Mouse (Mus musculus): ENCODE data around the gene Gja5.

DNA sequence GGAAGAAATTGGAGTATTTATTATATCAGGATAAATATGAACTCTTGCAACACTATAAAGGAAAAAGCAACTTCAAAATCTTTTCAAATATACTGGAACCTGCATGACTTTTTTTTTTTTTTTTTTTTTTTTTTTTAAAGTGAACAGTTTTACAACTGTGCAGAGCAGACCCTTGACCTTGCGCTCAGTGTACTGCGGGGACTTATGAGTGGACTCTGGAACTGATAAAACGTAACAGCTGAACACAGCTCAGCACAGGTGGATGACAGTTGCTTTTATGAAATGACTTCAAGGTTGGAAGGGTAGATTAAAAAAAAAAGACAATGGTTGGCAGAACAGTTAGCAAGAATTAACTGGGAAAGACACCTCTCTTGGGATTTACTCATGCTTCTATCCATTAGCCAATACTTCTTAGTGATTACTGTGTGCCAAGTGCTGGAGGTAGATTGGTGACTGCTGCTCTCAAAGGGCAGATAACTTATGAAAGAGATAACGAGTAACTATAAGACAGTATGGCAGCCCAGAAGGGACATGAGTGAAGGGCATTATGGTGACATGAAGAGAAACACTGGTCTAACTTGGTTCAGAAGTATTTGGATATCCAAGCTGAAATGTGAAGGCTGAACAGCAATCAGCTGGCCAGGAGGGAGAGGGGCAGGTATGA lies 2.0 kb upstream of the Gja5 start:
- TF ChIP-seq EP300 (IDR thresholded peaks at IDR 0.05) (no peak), CTCF (IDR thresholded peaks at IDR 0.05) (no peak)
